Mouse (Mus musculus) hindbrain, embryonic 10.5 days (tissue): ENCODE data around the gene Ubtd2. TPM values are rescaled to one million over a fixed set of nuclear protein-coding genes. Genes with fewer than 3 reads are reported as not detected.

Experiments
- DNase-seq: peaks from one replicate; pipeline ENCODE4 v3.0.0-alpha.2; 2017; ENCODE audit warnings: low spot score
- H3K27ac ChIP-seq: fragments of 300-500 bp; sonication (generic); 2 replicates; pipeline ENCODE4 v1.5.1; 2016; ENCODE audit warnings: mild to moderate bottlenecking, moderate library complexity
- H3K27me3 ChIP-seq: fragments of 300-500 bp; sonication (generic); 2 replicates; pipeline ENCODE4 v1.6.1; 2016; ENCODE audit warnings: mild to moderate bottlenecking; ENCODE audit not compliant: poor library complexity, insufficient read depth, severe bottlenecking
- H3K36me3 ChIP-seq: fragments of 300-500 bp; sonication (generic); 2 replicates; pipeline ENCODE4 v1.6.1; 2016; ENCODE audit warnings: mild to moderate bottlenecking, moderate library complexity
- H3K4me1 ChIP-seq: fragments of 300-500 bp; sonication (generic); replicated peaks from 2 replicates; pipeline ENCODE4 v1.6.1; 2016; ENCODE audit warnings: mild to moderate bottlenecking
- H3K4me3 ChIP-seq: fragments of 300-500 bp; sonication (generic); 2 replicates; pipeline ENCODE4 v1.5.1; 2016; ENCODE audit warnings: mild to moderate bottlenecking, moderate library complexity
- H3K9me3 ChIP-seq: fragments of 300-500 bp; sonication (generic); 2 replicates; pipeline ENCODE4 v1.6.1; 2016; ENCODE audit warnings: mild to moderate bottlenecking, moderate library complexity
- WGBS: fragments of 180-500 bp; shearing (Covaris S2); methylation state at CpG from one replicate; pipeline ENCODE4 v1.1.7; 2016; 5-methylcytosine and 5-hydroxymethylcytosine counted together
- polyA plus RNA-seq: library from polyadenylated mRNA; unstranded; fragments of >200 nt; fragmentation: Nextera tagmentation; extraction: Ambion mirVana; gene quantifications from 2 replicates; pipeline ENCODE4 v1.2.1, GENCODE M21; 2016

Gene Ubtd2
- polyA plus RNA-seq, result 55.6 and 66.4 TPM in 2 replicates

- Histone ChIP-seq H3K4me1 (peaks cover 34% of the 10 kb centered on the region), H3K36me3 (0 out of 2 replicates have a peak, but pooled peaks cover 2% of the 10 kb centered on the region), H3K9me3 (no peaks in the 10 kb centered on the region), H3K27me3 (no peaks in the 10 kb centered on the region), H3K27ac (peak within 1 kb of the TSS; percentile 99), H3K4me3 (peak within 1 kb of the TSS; percentile 95)
- under 1% methylated on average over 86 of the region's 86 CpGs for WGBS
- DNase-seq, result peak; percentile 98
Observed at GRCm38 (mm10) chr11:32454800-32455506, at the start of gene Ubtd2. Gene Ubtd2 (plus strand): TSS chr11:32455370.

GRCm38 (mm10) chr11:32407863-32408262, 47.3 kb upstream of the Ubtd2 start:
- no peaks in the 10 kb centered on the region for H3K9me3 ChIP-seq
- no peak overlapping the region for H3K4me3 ChIP-seq
- WGBS, result 91% methylated on average over 3 of the region's 3 CpGs
- H3K27me3 ChIP-seq, result no peaks in the 10 kb centered on the region
- peaks cover 32% of the 10 kb centered on the region for H3K4me1 ChIP-seq
- no peak overlapping the region for H3K27ac ChIP-seq
- no peak for DNase-seq
- H3K36me3 ChIP-seq, result peaks cover 99% of the 10 kb centered on the region

- no peaks in the 10 kb centered on the region for H3K9me3 ChIP-seq
- H3K4me1 ChIP-seq, result peaks cover 29% of the 10 kb centered on the region
- H3K27ac ChIP-seq, result no peak overlapping the region
- no peaks in the 10 kb centered on the region for H3K27me3 ChIP-seq
- H3K4me3 ChIP-seq, result no peak overlapping the region
- DNase-seq, result no peak
- peaks cover 99% of the 10 kb centered on the region for H3K36me3 ChIP-seq
Observed at GRCm38 (mm10) chr11:32409052-32409451, 46.1 kb upstream of the Ubtd2 start.

- Histone ChIP-seq H3K27me3 (no peaks in the 10 kb centered on the region), H3K4me3 (no peak overlapping the region), H3K36me3 (peaks cover 99% of the 10 kb centered on the region), H3K27ac (0 out of 2 replicates have a peak overlapping the region, but pooled peaks have one; percentile 12), H3K4me1 (peaks cover 22% of the 10 kb centered on the region), H3K9me3 (no peaks in the 10 kb centered on the region)
- DNase-seq, result peak; percentile 9
- WGBS, result 87% methylated on average over 11 of the region's 11 CpGs
Observed at GRCm38 (mm10) chr11:32409823-32410562, 45.2 kb upstream of the Ubtd2 start.

GRCm38 (mm10) chr11:32420001-32420400, 35.2 kb upstream of the Ubtd2 start:
- Histone ChIP-seq H3K4me1 (no peaks in the 10 kb centered on the region), H3K27me3 (no peaks in the 10 kb centered on the region), H3K27ac (no peak overlapping the region), H3K36me3 (peaks cover 96% of the 10 kb centered on the region), H3K9me3 (no peaks in the 10 kb centered on the region), H3K4me3 (no peak overlapping the region)
- 88% methylated on average over 5 of the region's 5 CpGs for whole genome bisulfite sequencing
- DNase-seq, result no peak

DNA sequence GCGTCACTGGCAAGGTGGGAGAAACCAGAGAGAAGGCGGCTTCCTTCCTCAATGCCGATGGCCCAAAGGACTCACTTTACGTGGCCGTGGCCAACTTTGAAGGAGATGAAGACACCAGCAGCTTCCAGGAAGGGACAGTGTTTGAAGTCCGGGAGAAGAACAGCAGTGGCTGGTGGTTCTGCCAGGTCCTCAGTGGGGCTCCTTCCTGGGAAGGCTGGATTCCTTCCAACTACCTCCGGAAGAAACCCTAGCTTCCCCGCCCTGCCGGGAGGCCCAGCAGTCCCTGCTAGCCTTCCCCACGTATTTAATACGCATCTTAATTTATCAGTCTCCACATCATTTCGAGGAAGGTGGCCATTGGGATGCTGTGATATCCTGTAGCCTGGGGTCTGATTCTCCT, 31.9 kb upstream of the Ubtd2 start:
- WGBS, result 91% methylated on average over 12 of the region's 12 CpGs
- no peak overlapping the region for H3K27ac ChIP-seq
- H3K4me1 ChIP-seq, result 0 out of 2 replicates have a peak, but pooled peaks cover 2% of the 10 kb centered on the region
- no peaks in the 10 kb centered on the region for H3K27me3 ChIP-seq
- no peaks in the 10 kb centered on the region for H3K9me3 ChIP-seq
- DNase-seq, result no peak
- no peak overlapping the region for H3K4me3 ChIP-seq
- peaks cover 80% of the 10 kb centered on the region for H3K36me3 ChIP-seq

DNA sequence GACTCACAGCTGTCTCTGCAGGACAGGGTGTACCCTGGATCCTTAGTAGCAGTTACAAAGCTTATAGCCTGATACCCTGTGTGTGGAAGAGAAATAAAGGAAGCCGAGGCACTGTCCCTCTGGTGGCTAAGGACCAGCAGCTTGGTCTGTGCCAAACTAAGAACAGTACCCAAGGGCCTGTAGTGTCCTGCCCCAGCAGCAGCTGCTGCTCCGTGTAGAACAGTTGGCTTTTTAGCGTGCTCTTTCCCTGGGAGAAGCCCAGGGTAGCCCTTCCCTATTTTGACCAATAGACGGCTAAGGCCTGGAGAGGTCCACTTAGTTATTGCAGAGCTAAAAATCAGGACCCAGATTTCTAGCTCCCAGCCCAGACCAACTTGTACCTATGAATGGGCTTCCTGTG, 30.6 kb upstream of the Ubtd2 start:
- H3K27ac ChIP-seq, result no peak overlapping the region
- H3K4me1 ChIP-seq, result 0 out of 2 replicates have a peak, but pooled peaks cover 2% of the 10 kb centered on the region
- H3K4me3 ChIP-seq, result no peak overlapping the region
- no peaks in the 10 kb centered on the region for H3K27me3 ChIP-seq
- 92% methylated on average over 4 of the region's 4 CpGs for WGBS
- no peak for DNase-seq
- no peaks in the 10 kb centered on the region for H3K9me3 ChIP-seq
- peaks cover 71% of the 10 kb centered on the region for H3K36me3 ChIP-seq

GRCm38 (mm10) chr11:32425043-32425658, 30.0 kb upstream of the Ubtd2 start:
- DNase-seq, result no peak
- WGBS, result 77% methylated on average over 10 of the region's 10 CpGs
- Histone ChIP-seq H3K36me3 (peaks cover 66% of the 10 kb centered on the region), H3K4me3 (no peak overlapping the region), H3K4me1 (0 out of 2 replicates have a peak, but pooled peaks cover 2% of the 10 kb centered on the region), H3K27ac (no peak overlapping the region), H3K9me3 (no peaks in the 10 kb centered on the region), H3K27me3 (no peaks in the 10 kb centered on the region)

GRCm38 (mm10) chr11:32427537-32427936, 27.6 kb upstream of the Ubtd2 start:
- H3K36me3 ChIP-seq, result peaks cover 42% of the 10 kb centered on the region
- H3K27ac ChIP-seq, result no peak overlapping the region
- H3K27me3 ChIP-seq, result no peaks in the 10 kb centered on the region
- H3K9me3 ChIP-seq, result no peaks in the 10 kb centered on the region
- 0 out of 2 replicates have a peak, but pooled peaks cover 2% of the 10 kb centered on the region for H3K4me1 ChIP-seq
- DNase-seq, result no peak
- no peak overlapping the region for H3K4me3 ChIP-seq
- 82% methylated on average over 7 of the region's 7 CpGs for WGBS

GRCm38 (mm10) chr11:32435410-32436060, 19.6 kb upstream of the Ubtd2 start:
- no peak overlapping the region for H3K4me3 ChIP-seq
- H3K36me3 ChIP-seq, result no peaks in the 10 kb centered on the region
- H3K9me3 ChIP-seq, result no peaks in the 10 kb centered on the region
- H3K27ac ChIP-seq, result peak overlapping the region; percentile 23; the same call in 1 of the 2 replicates
- H3K27me3 ChIP-seq, result no peaks in the 10 kb centered on the region
- H3K4me1 ChIP-seq, result peaks cover 6% of the 10 kb centered on the region; the same call in 1 of the 2 replicates
- no peak for DNase-seq
- 74% methylated on average over 6 of the region's 6 CpGs for WGBS

GRCm38 (mm10) chr11:32442576-32442975, 12.6 kb upstream of the Ubtd2 start:
- Histone ChIP-seq H3K27ac (no peak overlapping the region), H3K4me1 (no peaks in the 10 kb centered on the region), H3K9me3 (no peaks in the 10 kb centered on the region), H3K27me3 (no peaks in the 10 kb centered on the region), H3K4me3 (no peak overlapping the region), H3K36me3 (no peaks in the 10 kb centered on the region)
- 80% methylated on average over 3 of the region's 3 CpGs for WGBS
- DNase-seq, result no peak

DNA sequence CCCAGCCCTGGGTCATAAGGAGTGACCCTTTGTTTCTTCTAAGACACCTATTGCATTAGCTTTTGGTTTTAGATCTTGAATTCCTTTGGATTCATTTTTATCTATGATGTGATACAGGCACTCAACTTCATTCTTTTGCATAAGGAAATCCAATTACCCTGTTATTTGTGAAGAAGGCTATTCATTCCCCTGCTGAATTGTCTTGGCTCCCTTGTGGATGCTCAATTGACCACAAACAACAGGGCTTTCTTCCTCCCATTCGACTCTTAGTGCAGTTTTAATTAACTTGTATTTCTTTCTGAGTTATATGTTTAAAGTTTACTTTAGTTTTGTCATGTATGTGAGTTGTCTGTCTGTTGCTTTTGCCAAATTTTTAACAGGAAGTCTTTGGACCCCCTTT, 10.9 kb upstream of the Ubtd2 start:
- H3K27ac ChIP-seq, result no peak overlapping the region
- no peaks in the 10 kb centered on the region for H3K27me3 ChIP-seq
- H3K9me3 ChIP-seq, result no peaks in the 10 kb centered on the region
- no peaks in the 10 kb centered on the region for H3K36me3 ChIP-seq
- no peak overlapping the region for H3K4me3 ChIP-seq
- no peak for DNase-seq
- no peaks in the 10 kb centered on the region for H3K4me1 ChIP-seq
- 21% methylated on average over 1 of the region's 1 CpGs for WGBS
